Mouse (Mus musculus) limb, embryonic 14.5 days (tissue): ENCODE results near the gene Clip4. TPM values are rescaled to one million over a fixed set of nuclear protein-coding genes. Genes with fewer than 3 reads are reported as not detected.

ENCODE experiments used
- ATAC-seq: fragments of 200-750 bp; cut with Nextera tagmentation; 2 replicates; pipeline ENCODE4 v1.8.0; 2017; ENCODE audit warnings: low read depth, moderate number of reproducible peaks, moderate TSS enrichment; ENCODE audit not compliant: low FRiP score
- DNase-seq: peaks from one replicate; pipeline ENCODE4 v3.0.0-alpha.2; 2015; ENCODE audit warnings: low spot score
- H3K27ac ChIP-seq: fragments of 300-500 bp; sonication (generic); replicated peaks from 2 replicates; pipeline ENCODE4 v1.5.1; 2014; ENCODE audit warnings: low read depth, mild to moderate bottlenecking, low read length, moderate library complexity, mixed read lengths
- H3K27me3 ChIP-seq: fragments of 300-500 bp; sonication (generic); 2 replicates; pipeline ENCODE4 v1.6.1; 2014; ENCODE audit warnings: low read length, mixed read lengths; ENCODE audit not compliant: control insufficient read depth, insufficient read depth
- H3K36me3 ChIP-seq: fragments of 300-500 bp; sonication (generic); 2 replicates; pipeline ENCODE4 v1.6.1; 2014; ENCODE audit warnings: mild to moderate bottlenecking, low read length, moderate library complexity, mixed read lengths; ENCODE audit not compliant: control insufficient read depth, insufficient read depth
- H3K4me1 ChIP-seq: fragments of 300-500 bp; sonication (generic); 2 replicates; pipeline ENCODE4 v1.6.1; 2014; ENCODE audit warnings: antibody characterized with exemption, low read length, mixed read lengths; ENCODE audit not compliant: control insufficient read depth, insufficient read depth
- H3K4me2 ChIP-seq: fragments of 300-500 bp; sonication (generic); replicated peaks from 2 replicates; pipeline ENCODE4 v1.6.1; 2014; ENCODE audit warnings: low read depth, mild to moderate bottlenecking, low read length, moderate library complexity; ENCODE audit not compliant: severe bottlenecking
- H3K4me3 ChIP-seq: fragments of 300-500 bp; sonication (generic); replicated peaks from 2 replicates; pipeline ENCODE4 v1.5.1; 2014; ENCODE audit warnings: low read length
- H3K9ac ChIP-seq: fragments of 300-500 bp; sonication (generic); 2 replicates; pipeline ENCODE4 v1.6.1; 2014; ENCODE audit warnings: mild to moderate bottlenecking, low read depth, low read length, moderate library complexity; ENCODE audit not compliant: severe bottlenecking
- H3K9me3 ChIP-seq: fragments of 300-500 bp; sonication (generic); 2 replicates; pipeline ENCODE4 v1.6.1; 2016; ENCODE audit warnings: low read length; ENCODE audit not compliant: control insufficient read depth
- POLR2A ChIP-seq: fragments of 200-500 bp; IDR thresholded peaks from 2 replicates; pipeline ENCODE4 v1.8.0; 2012; ENCODE audit warnings: inconsistent platforms, mild to moderate bottlenecking, moderate library complexity, borderline replicate concordance; ENCODE audit not compliant: insufficient read depth, insufficient read length; ENCODE audit errors: extremely low read depth
- WGBS: fragments of 180-500 bp; shearing (Covaris S2); extraction: QIAGEN DNeasy Blood & Tissue Kit; methylation state at CpG from one replicate; pipeline ENCODE4 v1.1.7; 2014; 5-methylcytosine and 5-hydroxymethylcytosine counted together
- polyA plus RNA-seq, 2 experiments: library from polyadenylated mRNA; depleted of rRNA in 1 of 2; stranded (reverse) in 1 of 2; unstranded in 1 of 2; fragments of >200 nt; fragmentation: Nextera tagmentation in 1 of 2; extraction: Ambion mirVana in 1 of 2; gene quantifications; 2 replicates each; pipeline versions ENCODE4 v1.2.1 to v1.2.3; 2012 to 2014

Clip4 gene
- polyA plus RNA-seq, 2 experiments, result 9.0 to 14.7 TPM

DNA sequence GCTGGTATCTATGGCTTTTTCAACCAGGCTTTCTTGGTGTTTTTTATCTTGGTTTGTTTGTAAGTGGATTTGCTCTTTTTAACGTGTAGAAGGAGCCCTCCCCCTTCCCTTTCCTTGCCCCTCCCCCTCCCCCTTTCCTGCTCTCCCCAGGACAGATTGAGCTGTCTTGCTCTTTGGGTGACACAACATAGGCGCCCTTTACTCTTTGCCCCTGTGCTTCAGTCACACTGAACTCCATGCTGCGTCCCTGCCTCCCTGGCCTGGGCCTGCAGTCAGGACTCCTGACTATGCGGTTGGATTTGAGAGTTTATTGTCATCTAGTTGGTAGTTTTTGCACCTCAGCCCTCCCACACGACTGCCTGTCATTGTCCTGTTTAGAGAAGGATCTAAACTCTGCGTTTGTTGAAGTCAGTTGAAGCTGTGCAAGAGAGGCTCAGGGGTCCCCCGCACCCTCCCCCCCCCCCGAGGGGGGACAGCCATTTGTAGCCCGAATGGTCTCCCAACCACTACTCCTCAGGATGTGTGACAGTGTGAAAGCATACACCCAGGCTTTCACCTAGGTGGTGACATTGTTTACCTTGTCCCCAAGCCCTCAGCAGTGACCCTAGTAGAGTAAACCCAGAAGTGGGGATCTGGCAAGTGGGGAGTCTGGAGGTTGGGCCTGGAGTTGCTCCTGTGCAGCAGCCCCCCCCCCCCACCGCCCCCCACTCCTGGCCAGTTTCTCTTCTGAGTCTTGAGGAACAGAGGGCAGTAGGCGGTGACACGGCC is 60.6 kb downstream of the Clip4 start:
- no peak overlapping the region for H3K4me3 ChIP-seq
- H3K4me2 ChIP-seq, result no peak overlapping the region
- H3K36me3 ChIP-seq, result peaks cover 14% of the 10 kb centered on the region; the same call in 1 of the 2 replicates
- ATAC-seq, result no peak
- peaks cover 3% of the 10 kb centered on the region for H3K4me1 ChIP-seq
- H3K9ac ChIP-seq, result no peak overlapping the region
- H3K9me3 ChIP-seq, result no peaks in the 10 kb centered on the region
- 41% methylated on average over 12 of the region's 12 CpGs for WGBS
- no peaks in the 10 kb centered on the region for H3K27me3 ChIP-seq
- no peak overlapping the region for H3K27ac ChIP-seq
- TF ChIP-seq POLR2A, result no peak
- no peak for DNase-seq

DNA sequence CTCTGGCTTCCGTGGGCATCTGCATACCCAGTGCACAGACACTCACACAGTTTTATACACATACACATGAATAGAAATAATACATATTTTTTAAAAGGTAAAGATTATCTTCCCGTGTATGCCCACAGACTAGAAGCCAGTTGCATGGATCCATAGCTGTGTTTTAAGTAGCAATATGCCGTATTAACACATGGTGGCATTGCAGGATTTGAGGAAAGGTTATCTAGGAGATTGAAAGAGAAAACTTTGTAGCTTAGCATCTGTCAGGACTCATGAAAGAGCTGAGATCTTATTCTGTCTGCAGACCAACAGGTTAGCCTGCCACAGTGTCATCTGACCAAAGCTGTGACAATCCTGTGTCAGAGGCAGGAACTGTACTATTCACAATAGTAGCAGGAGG is 63.7 kb downstream of the Clip4 start:
- H3K9ac ChIP-seq, result no peak overlapping the region
- no peak overlapping the region for H3K4me3 ChIP-seq
- H3K27ac ChIP-seq, result no peak overlapping the region
- no peaks in the 10 kb centered on the region for H3K27me3 ChIP-seq
- no peaks in the 10 kb centered on the region for H3K9me3 ChIP-seq
- peaks cover 15% of the 10 kb centered on the region; the same call in 1 of the 2 replicates for H3K36me3 ChIP-seq
- peak; percentile 12 for DNase-seq
- no peak for ATAC-seq
- H3K4me1 ChIP-seq, result peaks cover 2% of the 10 kb centered on the region; the same call in 1 of the 2 replicates
- WGBS, result 81% methylated on average over 3 of the region's 3 CpGs
- H3K4me2 ChIP-seq, result no peak overlapping the region
- TF ChIP-seq POLR2A, result no peak

DNA sequence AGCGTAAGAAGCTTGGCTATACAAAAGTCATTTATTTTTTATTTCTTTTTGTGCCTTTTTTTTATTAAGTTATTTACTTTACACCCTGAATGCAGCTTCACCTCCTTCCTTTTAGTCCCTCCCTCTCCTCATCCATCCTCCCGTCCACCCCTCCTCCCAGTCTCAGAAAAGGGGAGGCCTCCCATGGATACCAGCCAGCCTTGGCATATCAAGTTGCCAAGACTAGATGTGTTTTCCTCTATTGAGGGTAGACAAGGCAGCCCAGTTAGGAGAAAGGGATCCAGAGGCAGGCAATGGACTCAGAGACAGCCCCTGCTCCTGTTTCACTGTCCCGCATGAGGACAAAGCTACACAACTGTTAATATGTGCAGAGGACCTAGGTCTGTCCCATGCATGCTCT is 93.9 kb downstream of the Clip4 start:
- H3K27ac ChIP-seq, result no peak overlapping the region
- no peaks in the 10 kb centered on the region for H3K4me1 ChIP-seq
- DNase-seq (no peak), ATAC-seq (no peak)
- no peaks in the 10 kb centered on the region for H3K36me3 ChIP-seq
- no peak overlapping the region for H3K9ac ChIP-seq
- TF ChIP-seq POLR2A, result no peak
- no peak overlapping the region for H3K4me3 ChIP-seq
- no peak overlapping the region for H3K4me2 ChIP-seq
- WGBS, result 80% methylated on average over 3 of the region's 3 CpGs
- no peaks in the 10 kb centered on the region for H3K9me3 ChIP-seq
- no peaks in the 10 kb centered on the region for H3K27me3 ChIP-seq

DNA sequence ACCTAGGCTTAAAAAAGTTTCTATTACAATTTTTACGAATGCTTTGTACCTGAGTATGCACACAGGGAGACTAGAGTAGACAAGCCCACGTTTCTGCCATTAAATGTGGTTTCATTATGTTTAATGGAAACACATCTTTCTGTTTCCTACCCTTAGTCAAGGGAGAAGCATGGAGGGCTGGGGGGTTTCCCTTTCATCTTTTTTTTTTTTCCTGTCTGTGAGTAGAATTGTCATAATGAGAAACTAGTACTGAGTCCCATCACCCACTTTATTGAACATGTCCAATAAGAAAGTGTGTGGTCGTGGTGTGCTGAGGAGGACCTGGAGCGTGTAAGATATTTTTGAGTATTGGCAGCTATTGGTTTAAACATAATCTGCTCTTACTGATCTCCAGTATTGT is 94.6 kb downstream of the Clip4 start:
- ATAC-seq, result no peak
- no peaks in the 10 kb centered on the region for H3K27me3 ChIP-seq
- WGBS, result 78% methylated on average over 4 of the region's 4 CpGs

DNA sequence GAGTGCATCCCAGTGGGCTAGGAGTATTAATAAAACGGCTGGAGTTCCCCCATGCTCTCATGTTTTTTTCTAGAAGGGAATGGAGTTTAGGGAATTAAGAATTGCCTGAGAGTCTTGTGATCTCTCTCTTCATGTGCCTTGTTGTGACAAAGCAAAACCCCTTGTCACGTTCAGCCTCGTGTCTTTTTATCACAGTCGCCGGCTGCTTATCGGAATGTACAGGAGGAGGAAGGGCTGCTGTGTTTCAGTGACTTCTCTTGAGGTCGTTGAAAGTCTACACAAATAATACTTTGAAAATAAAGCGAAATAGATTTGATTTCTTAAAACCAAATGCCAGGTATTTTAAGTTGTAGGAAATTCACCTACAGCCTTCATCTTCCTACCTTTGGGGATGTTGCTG is 95.8 kb downstream of the Clip4 start:
- ATAC-seq, result no peak
- H3K9me3 ChIP-seq, result no peaks in the 10 kb centered on the region
- no peaks in the 10 kb centered on the region for H3K36me3 ChIP-seq
- H3K27me3 ChIP-seq, result no peaks in the 10 kb centered on the region
- no peak overlapping the region for H3K9ac ChIP-seq
- no peak overlapping the region for H3K4me3 ChIP-seq
- WGBS, result 87% methylated on average over 8 of the region's 8 CpGs
- DNase-seq, result no peak
- H3K4me1 ChIP-seq, result no peaks in the 10 kb centered on the region
- no peak overlapping the region for H3K27ac ChIP-seq
- no peak for TF ChIP-seq POLR2A
- H3K4me2 ChIP-seq, result no peak overlapping the region

More for the DNA sequence above, 94.6 kb downstream of the Clip4 start:
- H3K27ac ChIP-seq, result no peak overlapping the region
- no peaks in the 10 kb centered on the region for H3K36me3 ChIP-seq
- H3K9ac ChIP-seq, result no peak overlapping the region
- no peak for TF ChIP-seq POLR2A
- H3K9me3 ChIP-seq, result no peaks in the 10 kb centered on the region
- H3K4me3 ChIP-seq, result no peak overlapping the region
- no peaks in the 10 kb centered on the region for H3K4me1 ChIP-seq
- H3K4me2 ChIP-seq, result no peak overlapping the region
- DNase-seq, result no peak
